8 mouse cellular contexts compared by ENCODE assay signal in the genomic region with DNA sequence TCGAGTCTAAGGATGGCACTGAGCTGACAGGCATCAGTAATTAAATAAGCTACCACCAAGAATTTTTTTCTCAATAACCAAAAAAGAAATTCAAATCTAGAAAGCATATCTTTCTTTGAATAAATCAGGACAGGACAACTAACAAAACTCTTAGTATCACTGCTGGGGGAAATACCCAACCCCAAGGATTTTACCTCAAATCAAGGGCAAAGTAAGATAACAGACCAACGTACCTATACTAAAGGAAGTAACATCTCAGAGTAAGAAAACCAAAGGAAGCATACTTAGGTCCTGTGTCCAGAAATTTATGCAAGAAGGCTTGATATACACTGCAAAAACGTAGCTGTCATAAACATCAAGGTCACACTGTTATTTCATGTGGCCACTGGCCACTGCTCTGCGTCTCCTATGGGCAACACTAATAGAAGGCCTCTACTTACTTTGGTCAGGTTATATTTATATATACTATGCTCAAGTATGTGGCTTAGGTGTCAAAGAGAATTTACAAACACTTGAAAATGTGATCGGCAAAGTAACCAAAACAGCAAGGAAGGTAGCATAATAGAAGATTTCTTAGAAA. TPM values are rescaled to one million over a fixed set of nuclear protein-coding genes. Genes with fewer than 3 reads are reported as not detected.
DNase-seq lines count a peak whose midpoint lies in the region; ATAC-seq and TF ChIP-seq lines count a peak whose summit lies in the region.

No protein-coding gene starts in this region.

- H3K27me3 ChIP-seq in heart, embryonic 11.5 days (ENCODE audit: control insufficient read depth, insufficient read depth, low read length) = no peaks in the 10 kb centered on the region
- H3K27me3 ChIP-seq in ES-Bruce4 (ENCODE audit: control insufficient read depth, insufficient read depth, low read length, poor library complexity, severe bottlenecking) = no peaks in the 10 kb centered on the region
- no peaks in the 10 kb centered on the region for H3K27me3 ChIP-seq in heart, embryonic 16.5 days (ENCODE audit: control insufficient read depth, insufficient read depth, low read length)
- H3K27me3 ChIP-seq in liver, embryonic 16.5 days (ENCODE audit: control insufficient read depth, insufficient read depth, low read depth, low read length) = no peaks in the 10 kb centered on the region

- H3K4me2 ChIP-seq in heart, embryonic 11.5 days = peak overlapping the region; percentile 84
- peak overlapping the region; percentile 90 for H3K4me2 ChIP-seq in heart, embryonic 16.5 days (ENCODE audit: low read depth, low read length)
- peak overlapping the region; percentile 82 for H3K4me2 ChIP-seq in liver, embryonic 16.5 days (ENCODE audit: low read depth, low read length)

- TF ChIP-seq POLR2A in ES-Bruce4 (IDR thresholded peaks at IDR 0.05; ENCODE audit: insufficient read depth, low read length) = no peak

- 0 out of 2 replicates have a peak overlapping the region, but pooled peaks have one; percentile 95 for H3K27ac ChIP-seq in heart, embryonic 11.5 days (ENCODE audit: low read depth, low read length)
- no peak overlapping the region for H3K27ac ChIP-seq in ES-Bruce4 (ENCODE audit: insufficient read depth, low read length)
- peak overlapping the region; percentile 100 for H3K27ac ChIP-seq in heart, embryonic 16.5 days (ENCODE audit: low read length)
- H3K27ac ChIP-seq in liver, embryonic 16.5 days (ENCODE audit: low read length) = peak overlapping the region; percentile 96

- H3K9me3 ChIP-seq in heart, embryonic 11.5 days (replicated peaks; ENCODE audit: control insufficient read depth, low read length) = no peaks in the 10 kb centered on the region
- no peaks in the 10 kb centered on the region for H3K9me3 ChIP-seq in ES-Bruce4 (replicated peaks; ENCODE audit: control insufficient read depth, insufficient read depth, low read length, poor library complexity, severe bottlenecking)
- H3K9me3 ChIP-seq in heart, embryonic 16.5 days (replicated peaks; ENCODE audit: control insufficient read depth, low read length) = no peaks in the 10 kb centered on the region
- H3K9me3 ChIP-seq in liver, embryonic 16.5 days (replicated peaks; ENCODE audit: control insufficient read depth, low read length) = no peaks in the 10 kb centered on the region

- peak overlapping the region; percentile 91 for H3K4me3 ChIP-seq in heart, embryonic 11.5 days (ENCODE audit: low read depth, low read length)
- H3K4me3 ChIP-seq in ES-Bruce4 (ENCODE audit: low read depth, low read length) = no peak overlapping the region
- peak overlapping the region; percentile 90 for H3K4me3 ChIP-seq in heart, embryonic 16.5 days (ENCODE audit: low read length)
- peak overlapping the region; percentile 80 for H3K4me3 ChIP-seq in liver, embryonic 16.5 days (ENCODE audit: low read depth, low read length)

- no peak for DNase-seq in heart, adult 8-10 months (ENCODE audit: low spot score)
- no peak for DNase-seq in urinary bladder, postnatal 10 days (ENCODE audit: low spot score)
- no peak for DNase-seq in adrenal gland, adult 8-10 months

- ATAC-seq in heart, embryonic 11.5 days (replicated peaks; ENCODE audit: insufficient number of reproducible peaks, low FRiP score, low TSS enrichment) = no peak
- ATAC-seq in heart, embryonic 16.5 days (replicated peaks; ENCODE audit: extremely low read depth, insufficient read depth, low FRiP score) = no peak
- ATAC-seq in liver, embryonic 16.5 days (ENCODE audit: low read depth) = no peak
- no peak for ATAC-seq in granulocyte monocyte progenitor cell, adult 5-6 weeks (replicated peaks; ENCODE audit: poor library complexity, severe bottlenecking)

- no peak for TF ChIP-seq CTCF in ES-Bruce4 (IDR thresholded peaks at IDR 0.05; ENCODE audit: low read depth, low read length)

- 72% methylated on average over 5 of the region's 5 CpGs for WGBS in heart, embryonic 11.5 days (ENCODE audit: insufficient replicate concordance)
- WGBS in heart, embryonic 16.5 days = 58% methylated on average over 5 of the region's 5 CpGs
- 44% methylated on average over 5 of the region's 5 CpGs for WGBS in liver, embryonic 16.5 days (ENCODE audit: insufficient replicate concordance)

- H3K4me1 ChIP-seq in heart, embryonic 11.5 days (ENCODE audit: control insufficient read depth, insufficient read depth, low read length) = 0 out of 2 replicates have a peak, but pooled peaks cover 8% of the 10 kb centered on the region
- no peaks in the 10 kb centered on the region for H3K4me1 ChIP-seq in ES-Bruce4 (ENCODE audit: control insufficient read depth, insufficient read depth, low read length)
- peaks cover 13% of the 10 kb centered on the region; the same call in 1 of the 2 replicates for H3K4me1 ChIP-seq in heart, embryonic 16.5 days (ENCODE audit: control insufficient read depth, insufficient read depth, low read length)
- peaks cover 15% of the 10 kb centered on the region for H3K4me1 ChIP-seq in liver, embryonic 16.5 days (ENCODE audit: control insufficient read depth, low read depth, low read length)

- 0 out of 2 replicates have a peak, but pooled peaks cover 2% of the 10 kb centered on the region for H3K36me3 ChIP-seq in heart, embryonic 11.5 days (ENCODE audit: control insufficient read depth, insufficient read depth, low read length)
- no peaks in the 10 kb centered on the region for H3K36me3 ChIP-seq in ES-Bruce4 (ENCODE audit: control insufficient read depth, insufficient read depth, low read length, poor library complexity, severe bottlenecking)
- no peaks in the 10 kb centered on the region for H3K36me3 ChIP-seq in heart, embryonic 16.5 days (ENCODE audit: control insufficient read depth, insufficient read depth)
- no peaks in the 10 kb centered on the region for H3K36me3 ChIP-seq in liver, embryonic 16.5 days (ENCODE audit: control insufficient read depth, insufficient read depth)

- no peak for TF ChIP-seq EP300 in ES-Bruce4 (IDR thresholded peaks at IDR 0.05; ENCODE audit: insufficient read depth, low read depth, low read length)

- H3K9ac ChIP-seq in heart, embryonic 11.5 days (ENCODE audit: low read depth, low read length) = peak overlapping the region; percentile 88
- H3K9ac ChIP-seq in ES-Bruce4 (ENCODE audit: low read depth, poor library complexity, severe bottlenecking) = peak overlapping the region; percentile 73
- peak overlapping the region; percentile 97 for H3K9ac ChIP-seq in heart, embryonic 16.5 days (ENCODE audit: low read length)
- peak overlapping the region; percentile 81 for H3K9ac ChIP-seq in liver, embryonic 16.5 days (ENCODE audit: low read depth, low read length)

RNA-seq across cellular contexts. Expression of a gene that starts 2.0 kb away (rescaled TPM):
- polyA plus RNA-seq in heart, embryonic 11.5 days (2014; fragmentation: Nextera tagmentation; extraction: Ambion mirVana) = 19.6 and 25.5 TPM in 2 replicates
- 10 to 100 TPM; 31.1 to 39.2 (median 34.4) TPM for total RNA-seq in heart, adult 8-10 months (2022)
- 30.2 and 34.7 TPM in 2 replicates for polyA plus RNA-seq in ES-Bruce4 (2011; ENCODE audit: insufficient read depth, insufficient read length, low read depth, missing spikeins)
- polyA plus RNA-seq in heart, embryonic 16.5 days (2015; fragmentation: Nextera tagmentation; extraction: Ambion mirVana) = 18.7 and 20.6 TPM in 2 replicates
- polyA plus RNA-seq in liver, embryonic 16.5 days (2015; fragmentation: Nextera tagmentation; extraction: Ambion mirVana) = 6.8 and 7.2 TPM in 2 replicates
- total RNA-seq in granulocyte monocyte progenitor cell, adult 5-6 weeks (2014; fragmentation: Nextera tagmentation) = 23.9 and 28.5 TPM in 2 replicates
- total RNA-seq in granulocyte monocyte progenitor cell, adult 5-6 weeks (2017) = 18.9 and 20.7 TPM in 2 replicates
- total RNA-seq in adrenal gland, adult 8-10 months (2022) = 10 to 100 TPM; 44.7 to 54.1 (median 49.6) TPM

RNA-seq across cellular contexts. Expression of a gene that starts 15.6 kb away (rescaled TPM):
- 65.1 and 76.7 TPM in 2 replicates for polyA plus RNA-seq in heart, embryonic 11.5 days (2014; fragmentation: Nextera tagmentation; extraction: Ambion mirVana)
- 1 to 10 TPM; 4.0 to 6.0 (median 5.3) TPM for total RNA-seq in heart, adult 8-10 months (2022)
- 181 and 202 TPM in 2 replicates for polyA plus RNA-seq in ES-Bruce4 (2011; ENCODE audit: insufficient read depth, insufficient read length, low read depth, missing spikeins)
- 40.1 and 49.2 TPM in 2 replicates for polyA plus RNA-seq in heart, embryonic 16.5 days (2015; fragmentation: Nextera tagmentation; extraction: Ambion mirVana)
- 89.7 and 97.0 TPM in 2 replicates for polyA plus RNA-seq in liver, embryonic 16.5 days (2015; fragmentation: Nextera tagmentation; extraction: Ambion mirVana)
- 25.0 and 26.1 TPM in 2 replicates for total RNA-seq in granulocyte monocyte progenitor cell, adult 5-6 weeks (2014; fragmentation: Nextera tagmentation)
- total RNA-seq in granulocyte monocyte progenitor cell, adult 5-6 weeks (2017) = 19.6 and 31.5 TPM in 2 replicates
- 10 to 100 TPM; 38.3 to 87.2 (median 74.2) TPM for total RNA-seq in adrenal gland, adult 8-10 months (2022)
